Mouse (Mus musculus) lung, postnatal 14 days (tissue): ENCODE results near the gene Agk.

ENCODE experiments used
- DNase-seq: peaks from one replicate; pipeline ENCODE4 v3.0.0; 2021

Gene Agk

DNA sequence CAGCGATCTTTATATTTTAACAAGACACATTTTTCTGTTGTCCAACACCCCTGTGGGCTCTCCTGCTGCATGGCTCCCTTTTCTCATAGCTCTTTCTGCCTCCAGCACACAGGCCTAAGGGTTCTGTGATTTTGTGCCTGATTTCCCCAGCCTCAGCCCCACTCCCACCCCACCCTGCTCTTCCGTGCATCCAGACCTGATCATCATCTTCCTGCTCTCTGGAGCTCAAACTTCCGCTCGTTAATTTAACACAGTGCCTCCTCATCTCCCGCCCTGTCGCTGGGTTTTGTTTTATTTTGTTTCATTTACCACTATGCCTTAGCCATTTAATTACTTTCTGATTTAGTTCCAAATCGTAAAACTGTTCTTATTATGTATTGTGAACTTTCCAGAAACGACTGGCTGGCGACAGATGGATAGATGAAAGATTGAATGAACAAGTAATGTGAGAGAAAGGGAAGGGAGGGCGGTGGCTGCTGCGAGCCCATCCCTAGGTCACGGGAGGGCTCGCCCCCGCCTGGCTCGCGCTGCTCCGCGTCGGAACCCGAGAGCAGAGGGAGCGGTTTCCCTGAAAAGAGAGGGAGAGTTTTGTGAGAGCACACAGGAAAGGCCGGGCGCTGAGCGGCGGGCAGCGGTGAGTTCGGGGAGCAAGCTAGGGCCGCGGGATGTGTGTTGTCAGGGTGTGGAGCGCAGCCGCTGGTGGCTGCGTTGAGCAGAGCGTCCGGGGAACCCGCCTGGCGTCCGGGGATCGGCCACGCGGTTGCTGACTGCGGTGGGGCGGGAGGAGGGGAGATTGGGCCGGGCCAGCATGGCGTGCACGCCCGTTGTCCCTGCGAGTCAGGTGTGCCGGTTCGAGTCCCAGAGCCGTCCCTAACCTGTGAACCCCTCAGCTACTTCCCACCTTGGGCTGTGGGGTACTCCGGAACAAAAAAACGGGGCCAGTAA is at the start of gene Agk:
TSS of gene Agk (plus strand) at position 276 of the 945 bp plus-strand sequence.
- peak; percentile 75 for DNase-seq

- no peak for DNase-seq
These were observed 24.3 kb upstream of the Agk start for GRCm38 (mm10) chr6:40300707-40301106.

- DNase-seq: peak; percentile 58
These were observed 21.6 kb upstream of the Agk start for GRCm38 (mm10) chr6:40303379-40303778.

- no peak for DNase-seq
These were observed 20.0 kb upstream of the Agk start for GRCm38 (mm10) chr6:40304972-40305371.

DNA sequence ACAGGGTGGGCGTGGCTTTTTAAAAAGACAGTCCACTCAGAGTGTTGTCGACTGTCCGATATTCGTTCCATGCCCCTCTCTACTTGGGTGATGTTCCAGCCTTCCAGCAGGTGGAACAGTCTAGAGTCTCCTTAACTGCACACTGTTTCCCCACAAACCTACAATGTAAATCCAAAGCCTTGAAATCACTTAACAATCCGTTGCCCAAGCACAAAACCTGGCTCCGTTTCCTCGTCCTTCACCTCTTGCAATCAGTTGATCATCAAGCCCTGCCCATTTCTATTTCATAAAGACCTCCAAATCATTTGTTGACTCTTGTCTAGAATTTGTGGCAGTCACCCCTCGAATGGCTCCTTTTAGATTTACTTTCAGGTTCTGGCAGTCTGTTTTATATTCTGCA is 1.4 kb downstream of the Agk start:
- DNase-seq: no peak

- no peak for DNase-seq
These were observed 8.5 kb downstream of the Agk start for GRCm38 (mm10) chr6:40333497-40333896.

GRCm38 (mm10) chr6:40336735-40337731 is 12.1 kb downstream of the Agk start:
- DNase-seq: no peak

GRCm38 (mm10) chr6:40346959-40347771 is 22.2 kb downstream of the Agk start:
- DNase-seq: peak; percentile 55

DNA sequence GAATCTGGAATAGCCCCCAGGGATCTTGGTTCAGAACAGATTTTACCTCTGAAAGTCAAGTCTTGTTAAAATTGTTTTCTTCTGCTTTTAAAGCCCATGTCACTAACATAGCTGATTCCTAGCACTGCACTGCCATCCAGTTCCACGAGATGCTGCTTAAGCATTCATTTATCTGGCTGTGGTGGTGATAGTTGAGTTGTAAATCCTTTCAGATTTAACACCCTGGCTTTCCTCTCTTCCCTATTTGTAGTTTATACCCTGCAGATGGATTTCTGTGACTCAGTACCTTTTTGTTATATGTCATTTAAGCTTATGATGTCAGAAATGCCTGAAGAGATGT is 22.8 kb downstream of the Agk start:
- DNase-seq: no peak

- DNase-seq: no peak
These were observed 25.1 kb downstream of the Agk start for GRCm38 (mm10) chr6:40350041-40350440.

GRCm38 (mm10) chr6:40350856-40351255 is 25.9 kb downstream of the Agk start:
- no peak for DNase-seq

DNA sequence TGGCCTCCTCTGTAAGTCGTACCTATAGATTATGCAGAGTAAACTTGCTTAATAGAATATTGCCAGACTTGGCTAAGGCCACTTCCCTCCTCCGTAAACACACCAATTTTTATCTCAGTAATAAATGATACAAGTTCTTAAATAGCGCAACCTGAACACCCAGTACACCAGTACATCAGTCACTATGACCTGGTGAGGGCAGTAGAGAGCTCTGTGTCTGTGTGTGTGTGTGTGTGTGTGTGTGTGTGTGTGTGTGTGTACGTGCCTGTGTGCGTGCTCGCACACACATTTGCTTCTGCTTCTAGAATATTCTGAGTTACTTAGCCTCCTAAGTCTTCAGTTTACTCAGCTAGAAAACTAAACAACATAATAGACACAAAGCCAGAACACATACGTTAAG is 28.4 kb downstream of the Agk start:
- peak; percentile 1 for DNase-seq

GRCm38 (mm10) chr6:40371031-40371430 is 46.1 kb downstream of the Agk start:
- DNase-seq: no peak

GRCm38 (mm10) chr6:40380181-40380580 is 55.2 kb downstream of the Agk start:
- no peak for DNase-seq

- DNase-seq: no peak
These were observed 56.9 kb downstream of the Agk start for GRCm38 (mm10) chr6:40381908-40382307.

GRCm38 (mm10) chr6:40385682-40386081 is 60.7 kb downstream of the Agk start:
- DNase-seq: no peak

DNA sequence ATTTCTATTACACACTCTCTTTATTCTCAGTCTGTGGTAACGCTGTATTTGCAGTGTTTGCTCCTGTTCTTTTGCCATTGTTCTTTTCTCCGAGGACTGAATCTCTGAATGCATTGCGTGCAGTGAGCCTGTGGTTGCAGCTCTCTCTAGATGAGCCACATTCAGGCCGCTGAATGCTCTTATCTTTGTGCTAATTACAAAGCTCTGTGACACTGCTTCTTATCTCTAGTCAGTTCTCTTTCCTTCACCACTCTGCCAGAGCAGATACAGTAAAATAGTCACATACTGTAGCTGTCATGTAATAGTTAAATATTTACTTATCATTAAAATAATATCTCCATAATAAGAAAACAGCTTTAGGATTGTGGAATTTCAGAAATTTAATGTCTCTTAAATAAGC is 63.7 kb downstream of the Agk start:
- DNase-seq: no peak

- DNase-seq: no peak
These were observed 66.0 kb downstream of the Agk start for GRCm38 (mm10) chr6:40390975-40391374.

- DNase-seq: peak; percentile 78
These were observed 68.2 kb downstream of the Agk start for GRCm38 (mm10) chr6:40393213-40393612.

- no peak for DNase-seq
These were observed 77.1 kb downstream of the Agk start for GRCm38 (mm10) chr6:40402031-40402430.

DNA sequence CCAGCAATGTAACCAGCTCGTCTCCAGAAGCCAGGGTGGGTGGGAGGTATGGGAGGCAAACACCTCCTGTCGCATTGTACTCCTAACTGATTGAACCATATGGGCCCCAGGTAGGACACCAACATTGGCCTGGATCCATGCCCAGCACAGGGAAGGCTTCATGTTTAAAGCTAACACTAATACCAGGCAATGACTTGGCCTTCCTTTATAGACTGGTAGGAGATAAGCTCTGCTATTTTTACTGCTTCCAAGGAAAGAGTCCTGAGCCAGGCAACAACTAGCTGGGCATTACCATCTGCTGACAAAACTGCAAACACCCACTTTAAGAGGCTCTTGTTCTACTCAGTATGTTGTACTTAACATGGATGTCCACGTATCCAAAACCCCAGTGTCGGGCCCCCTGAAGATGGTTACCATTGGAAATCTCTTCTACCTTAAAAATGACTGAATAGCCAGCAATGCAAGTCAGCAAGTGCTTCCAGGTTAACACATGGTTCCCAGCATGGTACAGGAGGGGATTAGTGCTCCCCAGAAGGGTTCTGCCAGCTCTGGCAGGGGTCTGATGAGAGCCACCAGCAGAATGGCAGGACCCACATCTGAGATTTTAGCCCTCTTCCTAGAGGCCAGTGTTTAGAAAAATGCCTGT is 78.8 kb downstream of the Agk start:
- no peak for DNase-seq

- DNase-seq: no peak
These were observed 86.1 kb downstream of the Agk start for GRCm38 (mm10) chr6:40411085-40411484.
